Mouse (Mus musculus): ENCODE data around the gene Commd6.

Commd6 gene

GRCm38 (mm10) chr14:101640153-101640843, at the start of gene Commd6:
Gene Commd6 (minus strand): TSS chr14:101640686.
- in situ Hi-C loops (cut with MboI) = no loop called here

GRCm38 (mm10) chr14:101688406-101688805, 47.9 kb upstream of the Commd6 start:
- in situ Hi-C loops (cut with MboI) = no loop called here

GRCm38 (mm10) chr14:101687696-101688095, 47.2 kb upstream of the Commd6 start:
- in situ Hi-C loops (cut with MboI) = no loop called here

GRCm38 (mm10) chr14:101672226-101672625, 31.7 kb upstream of the Commd6 start:
- in situ Hi-C loops (cut with MboI) = no loop called here

- in situ Hi-C loops (cut with MboI) = no loop called here
Measured at GRCm38 (mm10) chr14:101668626-101669025, 28.1 kb upstream of the Commd6 start.

GRCm38 (mm10) chr14:101666536-101666935, 26.1 kb upstream of the Commd6 start:
- in situ Hi-C loops (cut with MboI) = no loop called here

GRCm38 (mm10) chr14:101666056-101666455, 25.6 kb upstream of the Commd6 start:
- in situ Hi-C loops (cut with MboI) = no loop called here

- in situ Hi-C loops (cut with MboI) = no loop called here
Measured at GRCm38 (mm10) chr14:101664274-101664673, 23.8 kb upstream of the Commd6 start.

- in situ Hi-C loops (cut with MboI) = no loop called here
Measured at GRCm38 (mm10) chr14:101661654-101662412, 21.3 kb upstream of the Commd6 start.

GRCm38 (mm10) chr14:101656307-101656706, 15.8 kb upstream of the Commd6 start:
- in situ Hi-C loops (cut with MboI) = no loop called here

- in situ Hi-C loops (cut with MboI) = no loop called here
Measured at GRCm38 (mm10) chr14:101654526-101654909, 14.0 kb upstream of the Commd6 start.

- in situ Hi-C loops (cut with MboI) = no loop called here
Measured at GRCm38 (mm10) chr14:101653581-101654525, 13.4 kb upstream of the Commd6 start, which contains the start of gene Uchl3. Gene Uchl3 (plus strand): TSS chr14:101653967.

- in situ Hi-C loops (cut with MboI) = no loop called here
Measured at GRCm38 (mm10) chr14:101652571-101652970, 12.1 kb upstream of the Commd6 start.

- in situ Hi-C loops (cut with MboI) = no loop called here
Measured at GRCm38 (mm10) chr14:101650551-101650950, 10.1 kb upstream of the Commd6 start.

- in situ Hi-C loops (cut with MboI) = no loop called here
Measured at GRCm38 (mm10) chr14:101644948-101645347, 4.5 kb upstream of the Commd6 start.

- in situ Hi-C loops (cut with MboI) = no loop called here
Measured at GRCm38 (mm10) chr14:101637381-101637780, 3.1 kb downstream of the Commd6 start.

- in situ Hi-C loops (cut with MboI) = no loop called here
Measured at GRCm38 (mm10) chr14:101635765-101636164, 4.7 kb downstream of the Commd6 start.

GRCm38 (mm10) chr14:101630548-101630947, 9.9 kb downstream of the Commd6 start:
- in situ Hi-C loops (cut with MboI) = no loop called here

- in situ Hi-C loops (cut with MboI) = no loop called here
Measured at GRCm38 (mm10) chr14:101617680-101618079, 22.8 kb downstream of the Commd6 start.

- in situ Hi-C loops (cut with MboI) = no loop called here
Measured at GRCm38 (mm10) chr14:101616178-101616577, 24.3 kb downstream of the Commd6 start.

- in situ Hi-C loops (cut with MboI) = no loop called here
Measured at GRCm38 (mm10) chr14:101613206-101613605, 27.3 kb downstream of the Commd6 start.

- in situ Hi-C loops (cut with MboI) = no loop called here
Measured at GRCm38 (mm10) chr14:101610701-101611100, 29.8 kb downstream of the Commd6 start.

All from mature B cell (primary cell).